ENCODE assay signal across 11 mouse cellular contexts in the genomic region with DNA sequence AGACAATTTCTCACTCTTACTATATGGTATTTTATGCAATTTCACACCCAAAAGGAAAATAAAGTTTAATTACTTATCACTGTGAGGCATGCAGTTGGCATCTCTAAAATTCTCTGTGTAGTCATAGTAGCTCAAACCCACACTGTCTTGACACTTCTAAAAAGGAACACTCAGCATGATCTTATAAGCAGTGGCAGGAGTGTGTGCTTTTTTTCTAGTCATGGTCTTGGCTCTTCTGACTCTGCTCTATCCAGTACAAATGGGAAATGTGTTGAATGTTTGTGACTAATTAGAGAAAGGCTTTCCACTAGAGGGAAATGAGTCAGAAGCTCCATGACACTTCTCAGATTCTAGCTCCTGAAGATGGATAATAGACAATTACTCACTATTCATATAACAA.
"Had no signal": no experiment of that assay in that cellular context is flagged by ENCODE, and none has a peak within 500 bp of the region (broad histone marks: within the 10 kb centered on the region; RNA-seq: fewer than 3 reads in every experiment).

No protein-coding gene starts in this region.

- DNase-seq: kidney, adult 11 months; kidney, adult 8-10 months; kidney, postnatal 10 days; kidney, postnatal 36 days; liver, postnatal 0 days; lung, embryonic 14.5 days; thymus, adult 2 months; thymus, postnatal 14 days; thymus, postnatal 4 days had no signal

- ATAC-seq: liver, postnatal 0 days; lung, postnatal 0 days; midbrain, embryonic 15.5 days had no signal
